Mouse (Mus musculus) spleen, postnatal 4 days (tissue): ENCODE results near the gene Ddb1.
A peak's percentile ranks its signal among the peaks of the same experiment; 100 is the strongest.
"Not testable (repeated sequence)": the region's sequence is repeated elsewhere in the genome, so short reads cannot be mapped to it uniquely, and the experiment has no call there.

Experiments used
- DNase-seq, 2 experiments: peaks; one replicate each; pipeline ENCODE4 v3.0.0; 2022; ENCODE audit warnings: low spot score in 2 of 2

Ddb1 gene

DNA sequence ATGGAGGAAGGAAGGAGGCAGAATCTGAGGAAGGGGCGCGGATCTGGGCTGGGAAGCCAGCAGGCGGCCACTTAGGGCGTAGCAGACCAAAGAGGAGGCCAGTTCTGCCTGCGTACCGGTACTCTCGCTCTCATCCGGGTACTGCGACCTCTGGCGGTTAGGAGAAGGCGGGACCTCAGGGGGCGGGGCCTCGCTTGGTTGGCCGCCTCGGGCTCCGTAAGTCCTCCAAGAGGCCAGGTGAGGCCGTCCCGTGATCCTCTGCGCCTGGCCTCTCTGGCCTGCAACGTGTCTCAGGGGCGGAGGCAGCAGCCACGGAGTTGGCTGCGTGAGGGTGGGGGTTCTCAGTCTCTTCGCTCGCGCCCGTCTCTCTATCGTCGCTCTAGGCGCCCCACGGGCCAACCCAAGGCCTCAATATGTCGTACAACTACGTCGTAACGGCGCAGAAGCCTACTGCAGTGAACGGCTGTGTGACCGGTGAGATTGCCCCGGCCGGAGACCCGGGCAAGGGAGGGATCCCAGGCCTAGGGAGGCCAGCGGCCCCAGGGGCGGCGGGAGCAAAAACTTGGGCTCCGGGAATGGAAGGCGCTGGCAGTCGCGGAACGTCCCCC, at the start of gene Ddb1, which contains the start of gene Tkfc:
TSS of gene Ddb1 (plus strand) at position 35 of the 608 bp plus-strand sequence.
TSS of gene Tkfc (minus strand) at position 362 of the 608 bp plus-strand sequence.
- DNase-seq: peak; percentile 99 to 100

DNA sequence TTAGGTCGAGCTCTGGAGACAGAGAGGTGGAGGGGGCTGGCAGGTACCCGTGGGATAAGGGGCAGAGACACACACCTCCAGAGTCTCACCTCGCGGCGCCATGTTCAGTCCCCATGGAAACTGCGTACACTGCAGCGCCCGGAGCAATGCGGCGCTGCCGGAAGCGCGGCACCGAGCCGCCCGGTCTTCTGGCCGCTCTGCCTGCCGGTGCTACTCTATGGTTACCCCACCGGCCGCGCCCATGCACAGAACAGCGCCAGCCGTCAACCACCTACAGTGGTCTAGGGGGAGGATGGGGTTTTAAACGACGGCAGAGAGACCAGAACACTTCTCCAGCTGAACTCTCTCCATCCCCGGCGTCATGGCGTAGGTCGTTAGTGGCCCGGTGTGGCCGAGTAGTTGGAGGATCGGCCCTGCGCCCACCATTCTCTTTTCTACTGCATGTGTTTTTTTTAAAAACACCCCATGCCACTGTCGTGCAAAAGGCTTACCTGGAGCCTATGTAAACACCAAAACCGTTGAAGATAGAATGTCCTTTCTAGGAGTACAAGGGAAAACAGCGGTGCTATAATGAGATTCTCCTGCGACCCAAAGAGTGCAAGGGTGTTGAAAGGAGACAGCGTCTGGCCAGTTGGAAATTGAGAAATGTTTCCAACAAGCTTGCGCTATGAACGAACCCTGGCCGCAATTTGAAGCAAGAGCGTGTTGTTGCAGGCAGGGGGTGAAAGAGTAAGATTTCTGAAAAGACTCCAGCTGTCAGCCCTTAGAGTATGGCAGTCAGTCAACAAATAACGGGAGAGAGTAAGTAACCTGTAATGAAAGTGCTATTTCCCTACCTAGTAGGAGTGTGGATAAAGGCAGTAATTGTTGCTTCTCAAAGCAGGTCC, 49.3 kb upstream of the Ddb1 start, which contains the start of gene Tmem216:
TSS of gene Tmem216 (minus strand) at position 615 of the 887 bp plus-strand sequence.
- DNase-seq: peak; percentile 86 to 93

DNA sequence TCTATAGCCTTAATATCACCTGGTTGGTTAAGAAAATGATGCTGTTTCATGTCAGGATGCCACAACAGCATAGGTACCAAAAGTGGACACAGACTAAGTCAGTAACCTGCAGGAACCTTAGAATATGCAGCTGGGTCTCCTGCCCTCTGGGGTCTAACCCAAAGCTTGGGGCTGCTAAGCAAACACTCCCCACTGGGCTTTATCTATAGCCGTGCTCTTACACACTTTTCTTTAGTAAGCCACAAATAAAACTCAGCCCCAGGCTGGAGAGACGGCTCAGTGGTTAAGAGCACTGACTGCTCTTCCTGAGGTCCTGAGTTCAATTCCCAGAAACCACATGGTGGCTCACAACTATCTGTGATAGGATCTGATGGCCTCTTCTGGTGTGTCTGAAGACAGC, 48.1 kb upstream of the Ddb1 start:
- no peak for DNase-seq

DNA sequence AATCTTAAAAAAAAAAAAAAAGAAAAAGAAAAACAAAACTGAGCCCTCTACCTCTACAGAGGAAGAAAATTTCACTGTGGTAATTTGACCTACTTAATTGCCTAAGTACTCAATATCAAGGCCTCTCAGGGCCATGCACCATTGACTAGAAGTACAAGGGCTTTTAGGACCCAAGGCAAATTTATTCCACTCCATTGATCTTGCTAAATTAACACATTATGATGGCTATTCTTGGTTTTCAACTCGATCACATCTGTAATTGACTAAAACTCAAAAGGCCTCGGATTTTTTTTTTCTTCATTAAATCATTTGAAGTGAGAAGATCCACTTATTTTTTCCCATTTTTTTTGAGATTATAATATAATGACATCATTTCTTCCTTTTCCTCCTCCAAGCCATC, 47.7 kb upstream of the Ddb1 start:
- no peak for DNase-seq

DNA sequence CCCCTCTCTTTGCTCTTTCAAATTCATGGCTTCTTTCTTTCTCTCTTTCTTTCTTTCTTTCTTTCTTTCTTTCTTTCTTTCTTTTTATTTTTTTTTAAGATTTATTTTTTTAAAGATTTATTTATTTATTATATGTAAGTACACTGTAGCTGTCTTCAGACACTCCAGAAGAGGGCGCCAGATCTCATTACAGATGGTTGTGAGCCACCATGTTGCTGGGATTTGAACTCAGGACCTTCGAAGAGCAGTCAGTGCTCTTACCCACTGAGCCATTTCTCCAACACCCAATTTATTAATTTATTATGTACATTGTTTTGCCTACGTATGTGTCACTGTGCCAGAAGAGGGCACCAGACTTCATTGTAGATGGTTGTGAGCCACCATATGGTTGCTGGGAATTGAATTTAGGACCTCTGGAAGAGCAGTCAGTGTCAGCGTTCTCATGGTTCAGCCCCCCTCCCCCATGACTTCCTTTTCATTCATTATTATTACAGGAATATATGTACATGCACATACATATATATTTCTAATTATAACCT, 47.2 kb upstream of the Ddb1 start:
- DNase-seq: not testable (repeated sequence)

DNA sequence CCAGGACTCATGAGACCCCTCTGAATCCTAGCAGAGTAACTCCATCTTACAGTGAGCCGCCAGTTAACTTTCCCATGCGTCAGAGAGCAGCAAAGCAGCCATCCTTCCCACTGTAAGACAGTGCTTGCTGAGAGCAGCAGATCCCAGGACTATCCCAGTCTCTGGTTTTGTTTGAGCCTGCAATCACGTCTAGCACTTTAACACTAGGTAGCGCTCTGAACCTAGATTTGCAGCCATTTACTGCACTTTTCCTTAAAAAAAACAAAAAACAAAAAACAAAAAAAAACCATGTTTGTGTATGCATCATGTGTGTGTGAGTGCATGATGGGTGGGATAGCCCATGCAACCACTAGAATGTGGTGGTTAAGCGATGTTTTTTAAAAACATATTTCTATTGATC, 45.0 kb upstream of the Ddb1 start:
- no peak for DNase-seq

DNA sequence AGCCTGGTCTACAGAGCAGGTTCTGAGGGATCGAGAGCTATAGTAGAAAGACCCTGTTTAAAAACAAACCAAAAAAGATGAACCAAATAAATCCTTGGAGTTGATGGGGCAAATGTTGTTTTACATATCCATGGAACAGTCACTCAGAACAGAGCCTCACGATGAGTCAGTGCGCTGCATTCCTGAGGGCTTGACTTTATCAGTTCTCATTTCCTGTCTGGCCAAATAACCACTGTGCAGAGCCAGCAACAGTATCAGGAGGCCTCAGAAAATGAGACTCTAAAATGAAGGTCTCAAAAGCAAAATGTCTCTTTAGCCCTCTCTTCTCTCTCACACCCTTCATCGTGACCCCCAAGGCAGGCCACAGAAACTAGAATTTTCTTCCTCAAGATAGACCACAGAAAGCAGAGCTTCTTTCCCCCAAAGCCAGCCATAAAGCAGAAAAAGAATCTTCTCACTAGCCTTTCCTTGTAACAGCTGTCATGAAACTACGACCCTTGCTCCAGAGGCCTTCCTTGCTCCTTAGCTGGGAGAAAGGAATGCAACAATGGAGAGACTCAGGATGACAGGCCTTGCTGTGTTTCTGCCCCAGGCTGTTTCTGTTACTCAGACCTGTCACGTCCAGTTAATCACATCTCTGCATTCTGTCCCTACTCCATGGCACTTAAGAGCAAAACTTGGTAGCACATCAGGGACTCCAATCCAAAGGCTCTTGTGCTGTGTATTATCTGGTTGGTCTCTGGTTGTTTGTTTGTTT, 43.4 kb upstream of the Ddb1 start:
- no peak for DNase-seq

DNA sequence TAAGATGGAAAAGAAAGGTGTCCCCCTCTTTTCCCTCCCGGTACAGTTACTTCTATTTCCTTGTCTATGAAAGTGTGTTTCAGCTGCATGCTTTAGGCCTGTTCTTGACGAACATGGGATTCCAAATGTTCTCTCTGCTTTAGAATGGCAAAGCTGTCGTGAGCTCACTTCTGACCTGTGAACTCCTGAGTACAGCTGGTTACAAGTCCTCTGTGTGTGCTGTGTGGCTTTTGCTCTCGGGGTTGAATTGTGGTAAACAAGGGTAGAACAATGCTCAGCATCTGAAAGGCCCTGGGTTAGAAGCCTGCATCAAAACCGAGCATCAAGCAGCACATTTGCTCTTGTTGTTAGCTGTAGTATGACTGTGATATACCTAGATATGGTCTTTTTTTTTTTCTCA, 42.8 kb upstream of the Ddb1 start:
- no peak for DNase-seq

DNA sequence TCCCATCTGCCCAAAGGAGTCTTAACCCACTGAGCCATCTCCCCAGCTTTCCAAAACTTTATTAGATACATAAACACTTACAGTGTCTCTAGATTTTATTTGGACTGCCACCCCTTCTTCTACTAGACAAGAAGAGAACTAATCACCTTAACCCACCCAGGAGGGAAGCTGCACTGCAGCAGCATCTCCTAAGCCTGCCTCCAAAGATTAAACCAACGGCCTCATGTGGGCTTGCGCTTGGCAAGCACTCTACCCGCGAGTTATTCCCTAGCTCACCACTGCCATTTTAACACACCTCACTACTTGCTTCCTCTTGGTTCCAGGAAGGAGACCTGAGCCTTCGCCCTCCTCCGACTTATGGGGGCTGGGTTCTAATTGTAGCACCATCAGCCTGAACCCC, 40.8 kb upstream of the Ddb1 start:
- DNase-seq: no peak

DNA sequence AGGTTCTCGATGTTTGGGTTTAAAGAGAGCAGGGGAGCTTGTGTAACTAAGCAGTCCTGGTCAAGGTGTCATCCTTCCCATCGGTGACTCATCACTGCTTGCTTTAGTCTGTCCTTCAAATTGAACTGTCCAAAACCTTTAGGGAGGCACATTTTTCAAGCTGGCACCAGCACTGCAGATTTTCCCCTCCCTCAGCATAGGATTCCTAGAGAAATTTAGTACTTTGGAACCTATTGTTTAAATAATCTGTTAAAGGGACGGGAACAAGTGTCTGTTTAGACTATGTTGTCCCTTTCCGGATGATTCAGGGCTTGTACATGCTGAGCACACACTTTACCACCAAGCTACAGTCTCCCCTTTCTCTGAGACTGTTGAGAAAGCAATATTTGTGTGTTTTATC, 39.9 kb upstream of the Ddb1 start:
- no peak for DNase-seq

DNA sequence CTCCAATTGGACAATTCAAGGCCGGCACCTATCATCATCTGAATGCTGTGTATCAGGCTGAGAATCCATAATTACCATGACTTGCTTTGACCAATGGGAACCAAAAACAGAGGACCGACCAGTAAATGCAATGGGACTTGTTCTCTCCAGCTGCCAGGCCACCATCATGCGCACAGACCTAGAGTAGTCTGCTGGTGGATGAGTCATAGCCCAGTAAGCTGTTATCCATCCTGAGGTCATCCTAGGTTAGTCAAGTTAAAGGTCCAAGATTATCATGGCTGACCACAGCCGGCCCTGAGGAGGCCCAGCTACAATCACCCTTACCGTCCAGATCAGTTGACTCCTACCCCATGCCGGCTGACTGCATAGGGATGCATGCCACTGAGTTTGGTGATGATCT, 35.5 kb upstream of the Ddb1 start:
- DNase-seq: no peak

DNA sequence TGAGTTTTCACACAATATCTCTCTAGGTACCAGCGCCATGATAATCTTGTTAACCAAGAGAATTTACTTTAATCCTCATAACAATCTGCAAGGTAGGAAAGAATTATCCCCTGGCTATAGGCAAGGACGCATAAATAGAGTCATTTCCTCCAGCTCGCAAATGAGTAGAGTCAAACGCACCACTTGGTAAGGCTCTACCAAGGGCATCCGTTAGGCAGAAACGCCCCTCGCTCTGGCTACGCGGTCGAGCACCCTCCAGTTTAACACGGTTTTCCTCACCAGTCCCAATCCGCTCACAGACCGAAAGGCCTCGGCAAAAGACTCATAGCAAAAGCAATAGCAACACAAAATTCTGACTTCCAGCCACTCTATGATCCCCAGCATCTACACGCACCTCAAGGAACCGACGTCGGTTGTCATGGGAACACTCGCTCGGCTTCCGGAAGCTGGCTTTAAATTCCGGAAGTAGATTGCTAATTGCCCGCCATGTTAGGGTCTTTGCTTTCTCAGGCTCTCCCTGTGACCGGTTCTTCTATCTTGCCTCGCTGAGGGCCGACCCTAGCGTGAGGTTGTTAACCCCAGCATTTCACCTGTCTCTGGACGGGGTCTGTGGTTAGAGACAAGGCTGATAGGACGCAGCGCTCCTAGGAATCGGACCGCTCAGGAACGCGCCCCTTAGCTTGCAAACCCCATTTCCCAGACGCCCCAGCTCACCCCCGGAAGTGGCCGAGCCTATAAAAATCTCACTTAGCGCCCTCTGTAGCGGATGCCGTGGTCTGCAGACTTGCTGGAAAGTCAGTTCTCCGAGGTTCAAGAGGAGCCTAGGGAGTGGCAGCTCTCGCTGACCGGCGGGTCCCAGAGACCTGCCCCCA, 28.2 kb upstream of the Ddb1 start, which contains the start of the genes Cyb561a3 and Tmem138:
TSS of gene Cyb561a3 (plus strand) at position 483 of the 872 bp plus-strand sequence.
TSS of gene Tmem138 (minus strand) at position 673 of the 872 bp plus-strand sequence.
- peak; percentile 92 to 94 for DNase-seq

DNA sequence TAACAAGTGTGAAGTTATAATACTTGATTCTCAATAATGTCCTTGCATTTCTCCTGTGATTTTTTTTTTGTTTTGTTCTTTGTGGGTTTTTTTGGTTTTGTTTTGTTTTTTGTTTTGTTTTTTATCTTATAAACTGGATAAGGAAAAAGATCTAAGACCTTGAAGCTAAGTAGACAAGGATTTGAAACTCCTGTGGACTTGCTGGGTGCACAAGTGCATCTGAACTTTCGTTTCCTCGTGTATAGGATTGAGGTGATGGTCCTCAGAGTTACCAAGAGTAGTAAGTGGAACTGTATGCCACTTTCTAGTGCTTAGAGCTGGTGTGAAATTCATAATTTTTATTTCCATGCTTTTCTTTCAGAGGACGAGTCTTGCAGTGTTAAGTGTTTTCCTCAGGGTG, 25.0 kb upstream of the Ddb1 start:
- no peak for DNase-seq

DNA sequence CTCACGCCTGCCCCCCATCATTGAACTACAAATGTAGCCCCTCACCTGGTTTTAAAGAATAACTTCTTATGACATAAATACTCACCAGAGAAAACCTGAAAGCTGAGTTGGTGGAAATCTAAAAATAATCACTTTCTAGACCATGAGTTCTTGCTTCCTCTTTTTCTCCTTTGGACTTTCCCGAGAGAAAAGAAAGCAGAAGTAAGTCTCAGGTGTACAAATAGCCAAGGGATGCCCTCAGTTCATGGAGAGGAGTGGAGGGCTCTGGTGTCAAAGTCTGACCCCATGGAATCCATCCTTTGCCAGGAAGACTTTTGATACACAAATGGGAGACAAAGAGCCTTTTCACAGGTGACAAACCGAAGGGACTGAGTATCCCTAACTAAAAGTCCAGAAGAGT, 24.4 kb upstream of the Ddb1 start:
- DNase-seq: no peak

DNA sequence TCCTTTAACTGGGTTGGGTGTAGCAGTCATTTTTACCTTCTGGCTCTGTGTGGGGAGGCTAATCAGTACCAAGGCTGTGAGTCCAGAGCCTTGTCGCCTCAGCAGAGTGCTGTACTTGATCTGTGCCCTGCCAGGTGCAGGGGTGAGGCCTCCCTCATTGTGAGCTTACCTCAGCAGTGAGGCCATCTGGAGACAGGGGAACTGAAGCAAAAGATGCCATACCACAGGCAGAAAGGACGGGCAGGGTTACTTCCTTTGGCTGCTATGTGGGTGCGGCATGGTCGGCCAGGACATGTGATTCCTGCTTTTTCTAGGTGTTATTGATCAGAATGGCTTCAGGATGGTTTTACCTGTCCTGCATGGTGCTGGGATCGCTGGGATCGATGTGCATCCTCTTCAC, 23.1 kb upstream of the Ddb1 start:
- peak; percentile 59 to 69 for DNase-seq

DNA sequence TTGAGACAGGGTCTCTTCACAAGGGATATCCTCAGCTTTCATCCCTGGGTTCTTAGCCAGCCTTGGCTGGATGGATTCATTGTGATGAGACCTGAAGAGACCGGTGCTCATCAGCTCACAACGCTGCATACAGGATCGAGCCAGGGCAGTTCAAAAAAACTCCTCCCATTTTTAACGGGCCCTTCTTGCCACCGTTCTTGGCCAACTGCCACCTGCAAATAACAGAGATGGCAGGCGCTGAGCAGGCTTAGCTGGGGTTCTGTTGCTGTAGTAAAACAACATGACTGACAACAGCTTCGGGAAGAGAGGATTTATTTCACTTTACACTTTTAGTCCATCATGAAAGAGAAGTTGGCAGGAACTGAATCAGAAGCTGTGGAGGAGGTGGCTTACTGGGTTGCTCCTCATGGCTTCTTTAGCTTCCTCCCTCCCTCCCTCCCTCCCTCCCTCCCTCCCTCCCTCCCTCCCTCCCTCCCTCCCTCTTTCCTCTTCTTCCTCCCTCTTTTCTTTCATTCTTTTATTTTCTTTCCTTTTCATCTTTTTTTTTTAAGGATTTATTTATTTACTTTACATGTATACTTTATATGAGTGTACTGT, 21.5 kb upstream of the Ddb1 start:
- DNase-seq: peak; percentile 36 to 70

DNA sequence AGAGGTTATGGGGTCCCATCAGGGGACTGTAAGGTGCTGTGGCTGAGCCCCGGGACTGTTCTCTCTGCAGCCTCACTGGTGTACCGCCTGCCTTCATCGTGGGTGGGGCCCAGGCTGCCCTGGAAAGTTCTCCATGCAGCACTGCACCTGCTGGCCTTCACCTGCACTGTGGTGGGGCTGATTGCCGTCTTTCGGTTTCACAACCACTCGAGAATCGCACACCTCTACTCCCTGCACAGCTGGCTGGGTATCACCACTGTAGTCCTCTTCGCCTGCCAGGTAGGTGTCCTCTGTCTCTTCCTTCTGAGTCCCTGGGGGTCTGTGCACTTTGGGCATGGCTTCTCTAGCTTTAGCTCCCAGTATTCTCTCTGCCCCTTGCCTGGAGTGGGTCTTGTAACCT, 20.0 kb upstream of the Ddb1 start:
- DNase-seq: peak; percentile 46 to 70

DNA sequence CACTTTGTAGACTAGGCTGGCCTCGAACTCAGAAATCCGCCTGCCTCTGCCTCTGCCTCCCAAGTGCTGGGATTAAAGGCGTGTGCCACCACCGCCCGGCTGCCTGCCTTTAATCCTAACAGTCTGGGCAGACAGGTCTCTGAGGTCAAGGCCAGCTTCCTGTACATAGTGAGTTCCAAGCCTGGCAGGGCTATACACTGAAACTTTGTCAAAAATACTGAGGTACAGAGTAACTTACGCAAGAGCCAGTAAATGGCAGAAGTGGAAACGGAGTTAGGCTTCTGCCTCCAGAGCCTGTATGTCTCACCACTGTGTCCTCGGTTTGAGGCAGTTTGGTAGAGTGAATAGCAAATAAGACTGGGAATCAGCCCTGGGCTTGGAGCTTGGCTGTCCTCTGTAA, 17.9 kb upstream of the Ddb1 start:
- no peak for DNase-seq

DNA sequence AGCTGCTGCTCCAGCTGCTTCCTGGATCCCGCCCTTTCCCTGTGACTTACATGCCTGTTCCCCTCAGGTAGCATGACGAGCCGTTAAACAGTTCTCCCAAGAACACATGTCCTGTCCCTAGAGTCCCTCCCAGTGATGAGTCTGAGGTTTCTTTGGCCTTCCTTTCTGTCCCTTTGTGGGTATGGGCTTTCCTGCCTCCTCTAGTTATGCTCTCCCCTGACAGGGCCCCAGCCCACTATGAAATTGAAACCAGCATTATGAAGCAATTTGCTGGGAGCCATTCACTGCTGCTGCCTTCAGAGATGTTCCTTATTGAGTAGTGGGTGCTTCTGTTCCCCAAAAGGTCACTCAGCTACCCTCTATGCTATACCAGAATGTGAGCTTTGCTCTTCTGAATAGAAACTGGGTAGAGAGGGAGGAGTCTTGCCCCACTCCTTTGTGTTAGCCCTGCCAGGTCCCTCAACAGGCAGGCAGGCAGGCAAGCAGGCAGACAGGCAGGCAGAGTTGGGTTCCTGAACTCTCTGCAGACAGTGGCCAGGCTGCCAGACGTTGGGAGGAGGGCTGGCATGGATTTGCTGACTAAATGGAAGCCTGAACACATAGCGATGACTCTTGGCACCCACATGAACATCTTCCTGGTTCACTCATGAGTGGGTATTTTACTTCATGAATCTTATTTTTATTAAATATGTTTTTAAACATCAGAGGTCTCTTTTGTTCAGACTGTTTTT, 15.8 kb upstream of the Ddb1 start:
- DNase-seq: no peak

DNA sequence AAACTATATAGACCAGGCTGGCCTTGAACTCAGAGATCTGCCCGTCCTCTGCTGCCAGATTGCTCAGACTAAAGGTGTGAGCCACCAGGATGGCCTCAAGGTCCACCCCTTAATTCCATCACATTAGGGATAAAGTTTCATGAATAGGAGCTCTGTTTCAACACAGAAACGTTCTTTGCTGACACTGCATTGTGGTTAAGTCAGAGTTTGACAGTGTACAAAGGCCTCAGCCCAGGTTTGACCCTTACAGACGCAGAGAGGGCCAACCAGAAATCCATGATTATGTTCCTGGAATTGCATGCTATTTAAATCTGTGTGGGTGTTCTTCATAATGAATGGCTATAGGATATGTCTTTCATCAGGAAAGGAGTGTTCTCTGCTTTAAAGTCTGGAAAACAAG, 14.8 kb upstream of the Ddb1 start:
- DNase-seq: no peak
